Mouse (Mus musculus) large intestine, adult 2 months (tissue): Measurements from ENCODE around the gene Prm1. TPM values are rescaled to one million over a fixed set of nuclear protein-coding genes. Genes with fewer than 3 reads are reported as not detected.

Experiments
- DNase-seq: peaks from one replicate; pipeline ENCODE4 v3.0.0-alpha.2; 2012; ENCODE audit warnings: low read depth, low spot score
- WGBS: fragments of 180-500 bp; shearing (Covaris S2); methylation state at CpG from one replicate; pipeline ENCODE4 v1.1.7; 2018; 5-methylcytosine and 5-hydroxymethylcytosine counted together
- polyA plus RNA-seq: library from polyadenylated mRNA; depleted of rRNA; stranded (reverse); fragments of >200 nt; gene quantifications from 2 replicates; pipeline ENCODE4 v1.2.3, GENCODE M21; 2012; rRNA removed

Prm1 gene
- polyA plus RNA-seq, 1 experiment: 0.50 TPM

DNA sequence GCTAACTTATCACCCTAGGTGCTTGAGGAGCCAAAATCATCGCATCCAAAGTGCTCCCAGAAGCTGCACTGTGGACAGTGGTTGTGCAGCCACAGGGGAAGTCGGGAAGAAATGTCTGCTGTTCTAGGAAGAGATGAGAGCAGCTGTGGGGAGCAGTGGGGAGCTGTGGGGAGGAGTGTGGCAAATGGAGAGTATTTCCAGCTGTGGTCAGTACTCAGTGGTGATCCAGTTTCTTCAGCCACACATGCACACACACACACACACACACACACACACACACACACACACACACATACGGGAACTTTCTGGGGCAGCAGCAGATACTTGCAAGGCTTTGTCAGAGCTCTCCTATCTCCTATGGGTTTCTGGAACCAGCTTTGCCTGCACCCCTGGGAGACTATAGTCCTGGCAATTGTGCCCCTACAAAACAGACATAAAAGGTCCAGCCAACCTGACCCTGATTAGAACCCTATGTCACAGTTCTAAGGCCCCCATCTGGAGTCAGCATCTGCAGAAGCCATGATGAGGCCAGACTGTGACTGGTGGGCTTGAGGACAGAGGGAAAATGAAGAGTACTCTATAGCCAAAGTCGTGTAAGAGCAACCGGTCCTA, 43.0 kb downstream of the Prm1 start:
- no peak for DNase-seq
- WGBS: 63% methylated on average over 5 of the region's 5 CpGs

DNA sequence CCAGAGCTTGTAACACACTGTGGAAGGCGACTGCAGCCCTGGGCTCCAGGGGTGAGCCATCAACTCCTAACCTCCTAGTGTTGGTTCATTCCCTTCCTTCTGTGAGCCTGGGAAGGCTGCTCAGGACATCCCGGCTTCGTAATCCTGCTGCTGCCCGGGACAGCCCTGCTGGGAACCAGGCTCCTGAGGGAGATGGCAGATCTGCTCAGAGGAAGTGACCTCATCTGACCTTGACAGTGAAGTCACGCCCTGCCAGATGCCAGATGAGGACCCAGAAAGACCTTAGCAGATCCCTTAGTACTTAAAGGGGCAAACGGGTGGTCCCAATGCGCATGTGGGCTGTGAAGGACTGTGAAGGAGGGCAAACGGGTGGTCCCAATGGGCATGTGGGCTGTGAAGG, 44.5 kb downstream of the Prm1 start:
- DNase-seq: no peak
- WGBS: 71% methylated on average over 8 of the region's 8 CpGs

DNA sequence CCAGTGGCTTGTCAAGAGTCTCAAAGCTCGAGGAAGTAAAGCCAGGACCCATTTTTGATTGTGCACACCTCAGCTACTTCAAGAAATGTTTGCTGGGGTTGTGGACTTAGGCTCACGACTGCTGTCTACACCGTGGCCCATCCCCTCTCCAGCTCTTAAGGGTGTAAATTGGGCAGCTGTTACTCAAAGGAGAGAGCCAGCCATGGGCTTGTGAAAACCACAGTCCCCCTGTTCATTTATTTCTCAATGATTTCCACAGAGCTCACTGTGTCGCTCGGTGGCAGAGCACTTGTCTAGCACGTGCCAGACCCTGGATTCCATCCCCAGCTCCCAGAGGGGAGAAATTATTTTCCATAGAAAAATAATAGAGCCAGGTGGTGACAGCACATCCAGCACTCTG, 49.5 kb downstream of the Prm1 start:
- WGBS: 83% methylated on average over 6 of the region's 6 CpGs
- no peak for DNase-seq

DNA sequence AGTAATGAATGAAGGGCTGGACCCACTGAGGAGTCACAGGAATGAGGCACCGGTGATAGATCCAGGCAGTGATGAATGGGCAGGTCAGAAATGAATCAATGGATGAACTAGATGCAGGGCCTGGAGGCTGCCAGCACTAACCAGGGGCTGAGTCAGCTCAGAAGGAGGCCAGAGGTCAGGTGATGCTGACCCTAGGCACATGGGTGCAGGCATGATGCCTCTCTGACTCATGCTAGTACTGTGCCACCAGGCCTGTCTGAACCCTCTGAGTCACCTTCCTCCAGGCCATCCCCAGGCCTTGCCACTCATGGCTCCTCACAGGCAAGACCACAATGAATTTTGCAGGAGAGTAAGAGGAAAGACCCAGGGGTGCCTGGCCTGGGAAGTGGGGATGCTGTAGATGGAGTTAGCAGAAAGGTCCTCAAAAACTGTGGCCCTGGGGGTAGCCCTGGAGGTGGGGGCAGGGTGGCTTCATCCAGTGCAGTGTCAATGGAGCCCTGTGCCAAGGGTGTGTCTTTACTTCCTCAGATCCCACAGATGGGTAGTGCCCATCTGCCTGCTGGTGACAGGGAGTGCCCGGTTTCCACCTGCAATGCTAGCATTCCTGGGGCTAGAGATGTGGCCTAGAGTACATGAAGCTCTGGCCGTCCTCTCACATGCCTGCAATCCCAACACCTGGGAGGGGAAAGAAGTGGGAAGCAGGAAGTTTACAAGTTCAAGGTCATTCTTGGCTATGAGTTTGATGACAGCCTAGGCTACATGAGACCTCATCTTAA, 50.9 kb downstream of the Prm1 start:
- WGBS: 52% methylated on average over 3 of the region's 3 CpGs
- no peak for DNase-seq

DNA sequence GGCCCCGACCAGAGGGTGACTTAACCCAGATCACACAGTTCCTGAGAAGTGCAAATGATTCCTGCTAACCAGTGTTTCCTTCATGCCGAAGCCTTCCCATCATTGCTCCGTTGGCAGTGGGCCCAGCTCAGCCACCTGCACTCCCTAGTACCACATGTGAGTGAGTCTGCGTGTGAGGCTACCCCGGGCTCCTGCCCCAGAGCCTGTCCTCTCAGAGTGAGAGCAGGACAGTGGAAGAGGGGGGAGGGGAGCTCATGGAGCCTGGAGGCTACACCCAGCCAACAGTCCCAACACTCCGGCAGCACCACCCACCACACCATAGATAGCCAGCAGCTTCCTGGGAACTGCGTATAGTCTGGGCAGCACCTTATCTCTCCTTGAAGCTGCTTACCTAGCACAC, 55.8 kb downstream of the Prm1 start:
- no peak for DNase-seq
- WGBS: 18% methylated on average over 7 of the region's 7 CpGs

DNA sequence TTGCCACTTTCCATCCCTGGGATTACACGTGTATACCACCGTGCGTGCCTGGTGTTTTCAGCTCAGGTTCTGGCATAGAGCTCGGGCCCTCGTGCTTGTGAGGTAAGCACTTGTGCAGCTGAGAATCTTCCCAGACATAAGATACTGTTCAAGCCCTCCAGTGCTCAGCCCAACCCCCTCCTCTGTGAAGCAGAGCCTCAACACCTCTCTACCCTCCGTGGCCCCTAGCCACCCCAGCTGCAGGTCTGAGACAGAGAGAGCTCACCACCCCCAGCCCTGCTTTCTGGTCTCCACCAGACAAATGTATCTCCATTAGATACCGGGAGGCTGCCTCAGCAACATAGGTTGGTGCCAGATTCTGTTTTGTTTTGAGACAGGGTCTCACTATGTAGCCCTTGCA, 56.4 kb downstream of the Prm1 start:
- no peak for DNase-seq
- WGBS: 69% methylated on average over 7 of the region's 7 CpGs

Other genes starting within 250 kb of the Prm1 start
- gene Socs1, start 20.3 kb downstream of the Prm1 start, polyA plus RNA-seq: 6.1 and 10.7 TPM in 2 replicates
- 0.37 TPM in 1 of 2 replicates, not detected in the other for gene Tnp2, start 17.2 kb downstream of the Prm1 start, polyA plus RNA-seq
- gene Prm3, start 14.9 kb downstream of the Prm1 start, polyA plus RNA-seq: not detected in 2 replicates
- gene Prm2, start 9.7 kb downstream of the Prm1 start, polyA plus RNA-seq: 0.26 TPM in 1 of 2 replicates, not detected in the other
- gene Gm11172, start 7.1 kb upstream of the Prm1 start, polyA plus RNA-seq: not detected in 2 replicates
- 2.2 and 2.6 TPM in 2 replicates for gene Rmi2, start 29.2 kb upstream of the Prm1 start, polyA plus RNA-seq